Mouse (Mus musculus) neural tube, postnatal 0 days (tissue): ENCODE data around the gene Fam174a. TPM values are rescaled to one million over a fixed set of nuclear protein-coding genes. Genes with fewer than 3 reads are reported as not detected.

Experiments
- polyA plus RNA-seq: library from polyadenylated mRNA; unstranded; fragments of >200 nt; fragmentation: Nextera tagmentation; extraction: Ambion mirVana; gene quantifications from 2 replicates; pipeline ENCODE4 v1.2.1, GENCODE M21; 2015

The Fam174a gene
- polyA plus RNA-seq: 45.4 and 52.5 TPM in 2 replicates

GRCm38 (mm10) chr1:95313393-95314228 is at the start of gene Fam174a:
Fam174a (plus strand) TSS chr1:95313623.

